Comparison of ENCODE assay signal across 17 mouse cellular contexts in the genomic region with DNA sequence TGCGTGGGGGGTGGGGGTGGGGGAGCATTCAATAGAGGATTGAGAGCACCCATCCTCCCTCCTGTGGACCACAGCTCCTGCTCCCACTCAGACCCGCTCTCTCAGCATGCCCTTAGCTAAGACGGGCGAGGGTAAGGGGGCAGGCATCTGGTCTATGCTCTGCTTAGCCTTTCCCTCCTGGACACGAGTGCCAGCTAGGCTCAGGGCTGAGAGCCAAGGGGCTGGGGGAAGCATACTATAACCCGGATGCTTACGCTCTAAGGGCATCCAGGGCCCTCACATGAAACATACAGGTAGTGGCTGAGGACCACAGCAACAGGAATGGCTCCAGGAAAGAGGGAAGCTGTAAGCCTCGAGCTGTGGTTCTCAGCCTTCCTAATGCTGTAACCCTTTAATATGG. TPM values are rescaled to one million over a fixed set of nuclear protein-coding genes. Genes with fewer than 3 reads are reported as not detected.
DNase-seq lines count a peak whose midpoint lies in the region; ATAC-seq and TF ChIP-seq lines count a peak whose summit lies in the region.
"Had no signal": no experiment of that assay in that cellular context is flagged by ENCODE, and none has a peak within 500 bp of the region (broad histone marks: within the 10 kb centered on the region; RNA-seq: fewer than 3 reads in every experiment).

No protein-coding gene starts in this region.

- peaks cover 38% of the 10 kb centered on the region for H3K4me1 ChIP-seq in forebrain, embryonic 12.5 days
- H3K4me1 ChIP-seq in forebrain, embryonic 11.5 days (replicated peaks; ENCODE audit: control insufficient read depth, insufficient read depth, low read length), result peaks cover 15% of the 10 kb centered on the region
- peaks cover 98% of the 10 kb centered on the region for H3K4me1 ChIP-seq in heart, embryonic 13.5 days
- H3K4me1 ChIP-seq in liver, embryonic 13.5 days (replicated peaks), result peaks cover 100% of the 10 kb centered on the region
- peaks cover 82% of the 10 kb centered on the region for H3K4me1 ChIP-seq in liver, postnatal 0 days (ENCODE audit: insufficient read depth)

- no peaks in the 10 kb centered on the region for H3K36me3 ChIP-seq in forebrain, embryonic 12.5 days (replicated peaks)
- no peaks in the 10 kb centered on the region for H3K36me3 ChIP-seq in forebrain, embryonic 11.5 days (ENCODE audit: control insufficient read depth, insufficient read depth, low read length)
- H3K36me3 ChIP-seq in heart, embryonic 13.5 days, result peaks cover 8% of the 10 kb centered on the region; the same call in 1 of the 2 replicates
- H3K36me3 ChIP-seq in liver, embryonic 13.5 days, result peaks cover 16% of the 10 kb centered on the region
- no peaks in the 10 kb centered on the region; the same call in none of the 2 replicates for H3K36me3 ChIP-seq in liver, postnatal 0 days (replicated peaks; ENCODE audit: insufficient read depth, low read length)
- H3K36me3 ChIP-seq: hindbrain, embryonic 15.5 days; stomach, embryonic 15.5 days had no signal

- H3K4me3 ChIP-seq in forebrain, embryonic 12.5 days (replicated peaks), result no peak overlapping the region
- H3K4me3 ChIP-seq in forebrain, embryonic 11.5 days (ENCODE audit: low read depth, low read length), result no peak overlapping the region
- no peak overlapping the region for H3K4me3 ChIP-seq in heart, embryonic 13.5 days
- H3K4me3 ChIP-seq in liver, embryonic 13.5 days (replicated peaks), result no peak overlapping the region
- no peak overlapping the region for H3K4me3 ChIP-seq in liver, postnatal 0 days (ENCODE audit: low read depth, low read length)
- H3K4me3 ChIP-seq: embryonic facial prominence, embryonic 10.5 days; hindbrain, embryonic 15.5 days; kidney, embryonic 15.5 days; limb, embryonic 13.5 days; stomach, embryonic 15.5 days had no signal

- ATAC-seq in forebrain, embryonic 12.5 days (ENCODE audit: low FRiP score), result no peak
- no peak for ATAC-seq in forebrain, embryonic 11.5 days (replicated peaks; ENCODE audit: low FRiP score)
- no peak for ATAC-seq in heart, embryonic 13.5 days (ENCODE audit: extremely low read depth, insufficient number of reproducible peaks, low FRiP score, low TSS enrichment)
- ATAC-seq in liver, embryonic 13.5 days (ENCODE audit: low read depth), result no peak
- ATAC-seq in liver, postnatal 0 days, result no peak
- ATAC-seq: intestine, postnatal 0 days had no signal

- peak overlapping the region; percentile 18; the same call in 1 of the 2 replicates for H3K9ac ChIP-seq in forebrain, embryonic 12.5 days
- H3K9ac ChIP-seq in forebrain, embryonic 11.5 days (ENCODE audit: low read length), result no peak overlapping the region; the same call in 1 of the 2 replicates
- H3K9ac ChIP-seq in heart, embryonic 13.5 days, result 0 out of 2 replicates have a peak overlapping the region, but pooled peaks have one; percentile 15
- H3K9ac ChIP-seq in liver, embryonic 13.5 days, result peak overlapping the region; percentile 55; the same call in 1 of the 2 replicates
- no peak overlapping the region for H3K9ac ChIP-seq in liver, postnatal 0 days (replicated peaks)
- H3K9ac ChIP-seq: hindbrain, embryonic 15.5 days; kidney, embryonic 15.5 days; limb, embryonic 13.5 days; stomach, embryonic 15.5 days had no signal

- H3K4me2 ChIP-seq in forebrain, embryonic 12.5 days, result no peak overlapping the region
- no peak overlapping the region for H3K4me2 ChIP-seq in forebrain, embryonic 11.5 days (ENCODE audit: low read depth, low read length, severe bottlenecking)
- H3K4me2 ChIP-seq in heart, embryonic 13.5 days, result 0 out of 2 replicates have a peak overlapping the region, but pooled peaks have one; percentile 60
- peak overlapping the region; percentile 45 for H3K4me2 ChIP-seq in liver, embryonic 13.5 days
- H3K4me2 ChIP-seq in liver, postnatal 0 days (ENCODE audit: low read depth, low read length), result no peak overlapping the region
- H3K4me2 ChIP-seq: hindbrain, embryonic 15.5 days; kidney, embryonic 15.5 days; stomach, embryonic 15.5 days had no signal

- no peaks in the 10 kb centered on the region for H3K9me3 ChIP-seq in forebrain, embryonic 12.5 days
- no peaks in the 10 kb centered on the region for H3K9me3 ChIP-seq in forebrain, embryonic 11.5 days (ENCODE audit: control insufficient read depth, low read length)
- no peaks in the 10 kb centered on the region for H3K9me3 ChIP-seq in heart, embryonic 13.5 days
- H3K9me3 ChIP-seq in liver, embryonic 13.5 days (replicated peaks), result no peaks in the 10 kb centered on the region
- no peaks in the 10 kb centered on the region for H3K9me3 ChIP-seq in liver, postnatal 0 days (ENCODE audit: low read length)
- H3K9me3 ChIP-seq: embryonic facial prominence, embryonic 10.5 days; hindbrain, embryonic 15.5 days; kidney, embryonic 15.5 days; limb, embryonic 13.5 days; stomach, embryonic 15.5 days had no signal

- no peaks in the 10 kb centered on the region for H3K27me3 ChIP-seq in forebrain, embryonic 12.5 days
- H3K27me3 ChIP-seq in forebrain, embryonic 11.5 days (ENCODE audit: control insufficient read depth, insufficient read depth, low read length), result no peaks in the 10 kb centered on the region
- H3K27me3 ChIP-seq in heart, embryonic 13.5 days (replicated peaks), result no peaks in the 10 kb centered on the region
- no peaks in the 10 kb centered on the region for H3K27me3 ChIP-seq in liver, embryonic 13.5 days
- no peaks in the 10 kb centered on the region for H3K27me3 ChIP-seq in liver, postnatal 0 days (ENCODE audit: insufficient read depth, low read length)
- H3K27me3 ChIP-seq: hindbrain, embryonic 15.5 days; kidney, embryonic 15.5 days; limb, embryonic 13.5 days; stomach, embryonic 15.5 days had no signal

- no peak for DNase-seq in forebrain, embryonic 11.5 days (ENCODE audit: low spot score)
- DNase-seq in heart, adult 9 months (ENCODE audit: low spot score in 2 of 2), result no peak
- no peak for DNase-seq in liver, embryonic 13.5 days
- DNase-seq in liver, postnatal 0 days, result no peak
- DNase-seq in right cerebral cortex, adult 18-20 months, result no peak
- DNase-seq: adrenal gland, postnatal 36 days; gastrocnemius, postnatal 36 days; kidney, postnatal 4 days had no signal

- H3K27ac ChIP-seq in forebrain, embryonic 12.5 days, result no peak overlapping the region
- no peak overlapping the region for H3K27ac ChIP-seq in forebrain, embryonic 11.5 days (ENCODE audit: low read depth, low read length)
- peak overlapping the region; percentile 92 for H3K27ac ChIP-seq in heart, embryonic 13.5 days (replicated peaks)
- peak overlapping the region; percentile 72; the same call in 1 of the 2 replicates for H3K27ac ChIP-seq in liver, embryonic 13.5 days
- H3K27ac ChIP-seq in liver, postnatal 0 days (ENCODE audit: low read depth), result no peak overlapping the region
- H3K27ac ChIP-seq: hindbrain, embryonic 15.5 days; kidney, embryonic 15.5 days; limb, embryonic 13.5 days; stomach, embryonic 15.5 days had no signal

- no peak for TF ChIP-seq CTCF in liver, postnatal 0 days (IDR thresholded peaks at IDR 0.05; ENCODE audit: low read depth)

- WGBS in forebrain, embryonic 12.5 days, result 87% methylated on average over 8 of the region's 8 CpGs
- WGBS in forebrain, embryonic 11.5 days, result 90% methylated on average over 8 of the region's 8 CpGs
- WGBS in heart, embryonic 13.5 days, result 70% methylated on average over 8 of the region's 8 CpGs
- WGBS in liver, embryonic 13.5 days (ENCODE audit: insufficient replicate concordance), result 82% methylated on average over 8 of the region's 8 CpGs
- WGBS in liver, postnatal 0 days (ENCODE audit: insufficient replicate concordance), result 73% methylated on average over 8 of the region's 8 CpGs

- no peak for TF ChIP-seq EP300 in liver, postnatal 0 days (IDR thresholded peaks at IDR 0.05; ENCODE audit: low read depth)

RNA-seq across cellular contexts. Expression of gene Gm9821, which starts 12.5 kb away (rescaled TPM):
- 0.46 and 0.52 TPM in 2 replicates for polyA plus RNA-seq in forebrain, embryonic 12.5 days (2016; fragmentation: Nextera tagmentation; extraction: Ambion mirVana)
- 0.36 and 0.90 TPM in 2 replicates for polyA plus RNA-seq in forebrain, embryonic 11.5 days (2014; fragmentation: Nextera tagmentation; extraction: Ambion mirVana)
- 1.6 and 2.2 TPM in 2 replicates for polyA plus RNA-seq in heart, embryonic 13.5 days (2015; fragmentation: Nextera tagmentation; extraction: Ambion mirVana)
- polyA plus RNA-seq in liver, embryonic 13.5 days (2015; fragmentation: Nextera tagmentation; extraction: Ambion mirVana), result 0.80 and 0.89 TPM in 2 replicates
- 0.13 and 0.20 TPM in 2 replicates for polyA plus RNA-seq in liver, postnatal 0 days (2015; fragmentation: Nextera tagmentation; extraction: Ambion mirVana)
- polyA plus RNA-seq: urinary bladder, adult 2 months had no signal

RNA-seq across cellular contexts. Expression of gene Dgkz, which starts 17.6 kb away (rescaled TPM):
- 24.4 and 28.5 TPM in 2 replicates for polyA plus RNA-seq in forebrain, embryonic 12.5 days (2016; fragmentation: Nextera tagmentation; extraction: Ambion mirVana)
- polyA plus RNA-seq in forebrain, embryonic 11.5 days (2014; fragmentation: Nextera tagmentation; extraction: Ambion mirVana), result 32.7 and 35.9 TPM in 2 replicates
- 37.9 and 43.4 TPM in 2 replicates for polyA plus RNA-seq in heart, embryonic 13.5 days (2015; fragmentation: Nextera tagmentation; extraction: Ambion mirVana)
- 24.7 and 28.0 TPM in 2 replicates for polyA plus RNA-seq in liver, embryonic 13.5 days (2015; fragmentation: Nextera tagmentation; extraction: Ambion mirVana)
- polyA plus RNA-seq in liver, postnatal 0 days (2015; fragmentation: Nextera tagmentation; extraction: Ambion mirVana), result 13.9 and 15.9 TPM in 2 replicates

RNA-seq across cellular contexts. Expression of gene Mdk, which starts 26.0 kb away (rescaled TPM):
- polyA plus RNA-seq in forebrain, embryonic 12.5 days (2016; fragmentation: Nextera tagmentation; extraction: Ambion mirVana), result 834 and 889 TPM in 2 replicates
- polyA plus RNA-seq in forebrain, embryonic 11.5 days (2014; fragmentation: Nextera tagmentation; extraction: Ambion mirVana), result 1,095 and 1,130 TPM in 2 replicates
- polyA plus RNA-seq in heart, embryonic 13.5 days (2015; fragmentation: Nextera tagmentation; extraction: Ambion mirVana), result 603 and 654 TPM in 2 replicates
- polyA plus RNA-seq in liver, embryonic 13.5 days (2015; fragmentation: Nextera tagmentation; extraction: Ambion mirVana), result 50.1 and 52.2 TPM in 2 replicates
- 5.0 and 6.8 TPM in 2 replicates for polyA plus RNA-seq in liver, postnatal 0 days (2015; fragmentation: Nextera tagmentation; extraction: Ambion mirVana)

RNA-seq across cellular contexts. Expression of gene Chrm4, which starts 31.0 kb away (rescaled TPM):
- polyA plus RNA-seq in forebrain, embryonic 12.5 days (2016; fragmentation: Nextera tagmentation; extraction: Ambion mirVana), result 0.31 and 0.72 TPM in 2 replicates
- 0.47 and 0.56 TPM in 2 replicates for polyA plus RNA-seq in forebrain, embryonic 11.5 days (2014; fragmentation: Nextera tagmentation; extraction: Ambion mirVana)
- not detected in 2 replicates for polyA plus RNA-seq in heart, embryonic 13.5 days (2015; fragmentation: Nextera tagmentation; extraction: Ambion mirVana)
- 0.07 and 0.09 TPM in 2 replicates for polyA plus RNA-seq in liver, embryonic 13.5 days (2015; fragmentation: Nextera tagmentation; extraction: Ambion mirVana)
- polyA plus RNA-seq in liver, postnatal 0 days (2015; fragmentation: Nextera tagmentation; extraction: Ambion mirVana), result not detected in 2 replicates

Comparison
In these comparisons a context has a peak if more than half of its experiments do, and no peak if none do; other contexts are left out.
1. H3K27ac ChIP-seq: peak in heart, embryonic 13.5 days (single experiment) and liver, embryonic 13.5 days (single experiment); none in forebrain, embryonic 12.5 days (single experiment), forebrain, embryonic 11.5 days (single experiment) and liver, postnatal 0 days (single experiment).
2. H3K4me2 ChIP-seq: peak in heart, embryonic 13.5 days (single experiment) and liver, embryonic 13.5 days (single experiment); none in forebrain, embryonic 12.5 days (single experiment), forebrain, embryonic 11.5 days (single experiment) and liver, postnatal 0 days (single experiment).
3. H3K9ac ChIP-seq: peak in forebrain, embryonic 12.5 days (single experiment), heart, embryonic 13.5 days (single experiment) and liver, embryonic 13.5 days (single experiment); none in forebrain, embryonic 11.5 days (single experiment) and liver, postnatal 0 days (single experiment).
4. RNA of gene Mdk, which starts 26.0 kb away (polyA plus RNA-seq): 1,095 to 1,130 TPM in forebrain, embryonic 11.5 days, 834 to 889 TPM in forebrain, embryonic 12.5 days and 603 to 654 TPM in heart, embryonic 13.5 days; 50.1 to 52.2 TPM in liver, embryonic 13.5 days and 5.0 to 6.8 TPM in liver, postnatal 0 days; every median in the first group is over 10 times any median in the second.